Mouse (Mus musculus): Measurements from ENCODE around the gene Dlk2. TPM values are rescaled to one million over a fixed set of nuclear protein-coding genes. Genes with fewer than 3 reads are reported as not detected.

The Dlk2 gene
- polyA plus RNA-seq, 1 experiment from 2014 or later = 0.11 TPM

- no peak for ATAC-seq (replicated peaks; ENCODE audit: low FRiP score)
- Histone ChIP-seq H3K4me1 (replicated peaks; ENCODE audit: control insufficient read depth, insufficient read depth, low read length) (no peaks in the 10 kb centered on the region), H3K36me3 (ENCODE audit: control insufficient read depth, insufficient read depth, low read length) (peaks cover 28% of the 10 kb centered on the region), H3K4me3 (ENCODE audit: low read depth, low read length) (no peak overlapping the region), H3K9me3 (ENCODE audit: control insufficient read depth, low read length) (no peaks in the 10 kb centered on the region), H3K27me3 (replicated peaks; ENCODE audit: control insufficient read depth, insufficient read depth, low read length) (no peaks in the 10 kb centered on the region), H3K27ac (ENCODE audit: low read depth, low read length) (no peak overlapping the region), H3K9ac (ENCODE audit: low read depth, low read length) (no peak overlapping the region), H3K4me2 (no peak overlapping the region)
- WGBS = 76% methylated on average over 10 of the region's 10 CpGs
- DNase-seq (ENCODE audit: low spot score) = no peak
Observed at GRCm38 (mm10) chr17:46268026-46268720, 29.0 kb upstream of the Dlk2 start.

- no peaks in the 10 kb centered on the region for H3K4me1 ChIP-seq (replicated peaks; ENCODE audit: control insufficient read depth, insufficient read depth, low read length)
- 85% methylated on average over 19 of the region's 19 CpGs for WGBS
- no peak for DNase-seq (ENCODE audit: low spot score)
- H3K4me2 ChIP-seq = no peak overlapping the region
- no peak overlapping the region for H3K27ac ChIP-seq (ENCODE audit: low read depth, low read length)
- H3K4me3 ChIP-seq (ENCODE audit: low read depth, low read length) = no peak overlapping the region
- no peaks in the 10 kb centered on the region for H3K27me3 ChIP-seq (replicated peaks; ENCODE audit: control insufficient read depth, insufficient read depth, low read length)
- no peak overlapping the region for H3K9ac ChIP-seq (ENCODE audit: low read depth, low read length)
- H3K36me3 ChIP-seq (ENCODE audit: control insufficient read depth, insufficient read depth, low read length) = peaks cover 18% of the 10 kb centered on the region; the same call in 1 of the 2 replicates
- no peak for ATAC-seq (replicated peaks; ENCODE audit: low FRiP score)
- no peaks in the 10 kb centered on the region for H3K9me3 ChIP-seq (ENCODE audit: control insufficient read depth, low read length)
Observed at GRCm38 (mm10) chr17:46269771-46270534, 27.3 kb upstream of the Dlk2 start.

- Histone ChIP-seq H3K9ac (ENCODE audit: low read depth, low read length) (no peak overlapping the region), H3K27ac (ENCODE audit: low read depth, low read length) (no peak overlapping the region), H3K36me3 (ENCODE audit: control insufficient read depth, insufficient read depth, low read length) (peaks cover 11% of the 10 kb centered on the region; the same call in 1 of the 2 replicates), H3K4me1 (replicated peaks; ENCODE audit: control insufficient read depth, insufficient read depth, low read length) (peaks cover 4% of the 10 kb centered on the region), H3K4me2 (no peak overlapping the region), H3K27me3 (replicated peaks; ENCODE audit: control insufficient read depth, insufficient read depth, low read length) (no peaks in the 10 kb centered on the region), H3K4me3 (ENCODE audit: low read depth, low read length) (no peak overlapping the region), H3K9me3 (ENCODE audit: control insufficient read depth, low read length) (no peaks in the 10 kb centered on the region)
- WGBS = 90% methylated on average over 2 of the region's 2 CpGs
- DNase-seq (ENCODE audit: low spot score) (no peak), ATAC-seq (replicated peaks; ENCODE audit: low FRiP score) (no peak)
Observed at GRCm38 (mm10) chr17:46272058-46272457, 25.2 kb upstream of the Dlk2 start.

GRCm38 (mm10) chr17:46272675-46273074 is 24.5 kb upstream of the Dlk2 start:
- peaks cover 11% of the 10 kb centered on the region; the same call in 1 of the 2 replicates for H3K36me3 ChIP-seq (ENCODE audit: control insufficient read depth, insufficient read depth, low read length)
- no peak overlapping the region for H3K9ac ChIP-seq (ENCODE audit: low read depth, low read length)
- H3K27ac ChIP-seq (ENCODE audit: low read depth, low read length) = no peak overlapping the region
- ATAC-seq (replicated peaks; ENCODE audit: low FRiP score) (no peak), DNase-seq (ENCODE audit: low spot score) (no peak)
- no peaks in the 10 kb centered on the region for H3K9me3 ChIP-seq (ENCODE audit: control insufficient read depth, low read length)
- 90% methylated on average over 5 of the region's 5 CpGs for WGBS
- peaks cover 4% of the 10 kb centered on the region for H3K4me1 ChIP-seq (replicated peaks; ENCODE audit: control insufficient read depth, insufficient read depth, low read length)
- no peak overlapping the region for H3K4me2 ChIP-seq
- H3K27me3 ChIP-seq (replicated peaks; ENCODE audit: control insufficient read depth, insufficient read depth, low read length) = no peaks in the 10 kb centered on the region
- no peak overlapping the region for H3K4me3 ChIP-seq (ENCODE audit: low read depth, low read length)

GRCm38 (mm10) chr17:46273803-46274236 is 23.4 kb upstream of the Dlk2 start:
- H3K9me3 ChIP-seq (ENCODE audit: control insufficient read depth, low read length) = no peaks in the 10 kb centered on the region
- DNase-seq (ENCODE audit: low spot score) (no peak), ATAC-seq (replicated peaks; ENCODE audit: low FRiP score) (no peak)
- H3K27ac ChIP-seq (ENCODE audit: low read depth, low read length) = no peak overlapping the region
- peaks cover 4% of the 10 kb centered on the region for H3K4me1 ChIP-seq (replicated peaks; ENCODE audit: control insufficient read depth, insufficient read depth, low read length)
- WGBS = 79% methylated on average over 1 of the region's 1 CpGs
- H3K4me3 ChIP-seq (ENCODE audit: low read depth, low read length) = no peak overlapping the region
- no peak overlapping the region for H3K9ac ChIP-seq (ENCODE audit: low read depth, low read length)
- H3K36me3 ChIP-seq (ENCODE audit: control insufficient read depth, insufficient read depth, low read length) = peaks cover 11% of the 10 kb centered on the region; the same call in 1 of the 2 replicates
- H3K27me3 ChIP-seq (replicated peaks; ENCODE audit: control insufficient read depth, insufficient read depth, low read length) = no peaks in the 10 kb centered on the region
- H3K4me2 ChIP-seq = no peak overlapping the region

GRCm38 (mm10) chr17:46274465-46274864 is 22.8 kb upstream of the Dlk2 start:
- Histone ChIP-seq H3K4me1 (replicated peaks; ENCODE audit: control insufficient read depth, insufficient read depth, low read length) (peaks cover 4% of the 10 kb centered on the region), H3K4me3 (ENCODE audit: low read depth, low read length) (no peak overlapping the region), H3K27me3 (replicated peaks; ENCODE audit: control insufficient read depth, insufficient read depth, low read length) (no peaks in the 10 kb centered on the region), H3K27ac (ENCODE audit: low read depth, low read length) (no peak overlapping the region), H3K9ac (ENCODE audit: low read depth, low read length) (no peak overlapping the region), H3K9me3 (ENCODE audit: control insufficient read depth, low read length) (no peaks in the 10 kb centered on the region), H3K4me2 (no peak overlapping the region), H3K36me3 (ENCODE audit: control insufficient read depth, insufficient read depth, low read length) (peaks cover 11% of the 10 kb centered on the region; the same call in 1 of the 2 replicates)
- ATAC-seq (replicated peaks; ENCODE audit: low FRiP score) (no peak), DNase-seq (ENCODE audit: low spot score) (no peak)
- 80% methylated on average over 6 of the region's 6 CpGs for WGBS

GRCm38 (mm10) chr17:46275034-46275433 is 22.2 kb upstream of the Dlk2 start:
- ATAC-seq (replicated peaks; ENCODE audit: low FRiP score) (no peak), DNase-seq (ENCODE audit: low spot score) (no peak)
- Histone ChIP-seq H3K9ac (ENCODE audit: low read depth, low read length) (no peak overlapping the region), H3K4me3 (ENCODE audit: low read depth, low read length) (no peak overlapping the region), H3K36me3 (ENCODE audit: control insufficient read depth, insufficient read depth, low read length) (peaks cover 11% of the 10 kb centered on the region; the same call in 1 of the 2 replicates), H3K4me1 (replicated peaks; ENCODE audit: control insufficient read depth, insufficient read depth, low read length) (peaks cover 4% of the 10 kb centered on the region), H3K9me3 (ENCODE audit: control insufficient read depth, low read length) (no peaks in the 10 kb centered on the region), H3K4me2 (no peak overlapping the region), H3K27me3 (replicated peaks; ENCODE audit: control insufficient read depth, insufficient read depth, low read length) (no peaks in the 10 kb centered on the region), H3K27ac (ENCODE audit: low read depth, low read length) (no peak overlapping the region)
- WGBS = 83% methylated on average over 6 of the region's 6 CpGs

GRCm38 (mm10) chr17:46275506-46275905 is 21.7 kb upstream of the Dlk2 start:
- Histone ChIP-seq H3K9ac (ENCODE audit: low read depth, low read length) (no peak overlapping the region), H3K9me3 (ENCODE audit: control insufficient read depth, low read length) (no peaks in the 10 kb centered on the region), H3K4me1 (replicated peaks; ENCODE audit: control insufficient read depth, insufficient read depth, low read length) (peaks cover 4% of the 10 kb centered on the region), H3K36me3 (ENCODE audit: control insufficient read depth, insufficient read depth, low read length) (peaks cover 10% of the 10 kb centered on the region; the same call in 1 of the 2 replicates), H3K27me3 (replicated peaks; ENCODE audit: control insufficient read depth, insufficient read depth, low read length) (no peaks in the 10 kb centered on the region), H3K27ac (ENCODE audit: low read depth, low read length) (no peak overlapping the region), H3K4me2 (no peak overlapping the region), H3K4me3 (ENCODE audit: low read depth, low read length) (no peak overlapping the region)
- no peak for ATAC-seq (replicated peaks; ENCODE audit: low FRiP score)
- no peak for DNase-seq (ENCODE audit: low spot score)
- 68% methylated on average over 10 of the region's 10 CpGs for WGBS

Measured in liver, embryonic 11.5 days (tissue).